Mouse (Mus musculus) stomach, adult 2 months (tissue): ENCODE results near the gene Capn13. TPM values are rescaled to one million over a fixed set of nuclear protein-coding genes. Genes with fewer than 3 reads are reported as not detected.

Source experiments
- polyA plus RNA-seq: library from polyadenylated mRNA; depleted of rRNA; stranded (reverse); fragments of >200 nt; gene quantifications from 2 replicates; pipeline ENCODE4 v1.2.3, GENCODE M21; 2012; rRNA removed

The Capn13 gene
- polyA plus RNA-seq = 6.3 and 7.9 TPM in 2 replicates

GRCm38 (mm10) chr17:73400862-73401261 is at the start of gene Capn13:
Gene Capn13, minus strand, starts transcription at chr17:73400866.

